ENCODE assay signal across 9 mouse cellular contexts in genomic region chr13:73765393-73765792, GRCm38 (mm10). TPM values are rescaled to one million over a fixed set of nuclear protein-coding genes. Genes with fewer than 3 reads are reported as not detected.
DNase-seq lines count a peak whose midpoint lies in the region; ATAC-seq and TF ChIP-seq lines count a peak whose summit lies in the region.
"Had no signal": no experiment of that assay in that cellular context is flagged by ENCODE, and none has a peak within 500 bp of the region (broad histone marks: within the 10 kb centered on the region; RNA-seq: fewer than 3 reads in every experiment).

No protein-coding gene starts in this region.

- peak overlapping the region; percentile 96 for H3K9ac ChIP-seq in heart, embryonic 13.5 days
- H3K9ac ChIP-seq in ES-Bruce4 (ENCODE audit: low read depth, poor library complexity, severe bottlenecking) = 0 out of 2 replicates have a peak overlapping the region, but pooled peaks have one; percentile 78
- H3K9ac ChIP-seq in forebrain, embryonic 13.5 days = peak overlapping the region; percentile 87
- H3K9ac ChIP-seq in liver, embryonic 13.5 days = peak overlapping the region; percentile 81; the same call in 1 of the 2 replicates

- H3K4me2 ChIP-seq in heart, embryonic 13.5 days = peak overlapping the region; percentile 97
- peak overlapping the region; percentile 88 for H3K4me2 ChIP-seq in forebrain, embryonic 13.5 days
- peak overlapping the region; percentile 94 for H3K4me2 ChIP-seq in liver, embryonic 13.5 days

- no peak for TF ChIP-seq CTCF in ES-Bruce4 (IDR thresholded peaks at IDR 0.05; ENCODE audit: low read depth, low read length)

- H3K27ac ChIP-seq in heart, embryonic 13.5 days (replicated peaks) = peak overlapping the region; percentile 89
- peak overlapping the region; percentile 51 for H3K27ac ChIP-seq in ES-Bruce4 (ENCODE audit: insufficient read depth, low read length)
- H3K27ac ChIP-seq in forebrain, embryonic 13.5 days = no peak overlapping the region
- H3K27ac ChIP-seq in liver, embryonic 13.5 days = no peak overlapping the region
- H3K27ac ChIP-seq: layer of hippocampus, adult 2 months had no signal

- peak overlapping the region; percentile 88 for H3K4me3 ChIP-seq in heart, embryonic 13.5 days
- peak overlapping the region; percentile 78 for H3K4me3 ChIP-seq in ES-Bruce4 (ENCODE audit: low read depth, low read length)
- H3K4me3 ChIP-seq in forebrain, embryonic 13.5 days = peak overlapping the region; percentile 72
- H3K4me3 ChIP-seq in liver, embryonic 13.5 days (replicated peaks) = peak overlapping the region; percentile 68; the same call in 1 of the 2 replicates
- H3K4me3 ChIP-seq: layer of hippocampus, adult 2 months had no signal

- WGBS in heart, embryonic 13.5 days = 45% methylated on average over 4 of the region's 4 CpGs
- 72% methylated on average over 4 of the region's 4 CpGs for WGBS in forebrain, embryonic 13.5 days
- WGBS in liver, embryonic 13.5 days (ENCODE audit: insufficient replicate concordance) = 55% methylated on average over 4 of the region's 4 CpGs

- no peak for TF ChIP-seq POLR2A in ES-Bruce4 (IDR thresholded peaks at IDR 0.05; ENCODE audit: insufficient read depth, low read length)

- peaks cover 66% of the 10 kb centered on the region for H3K4me1 ChIP-seq in heart, embryonic 13.5 days
- peaks cover 6% of the 10 kb centered on the region for H3K4me1 ChIP-seq in ES-Bruce4 (ENCODE audit: control insufficient read depth, insufficient read depth, low read length)
- peaks cover 48% of the 10 kb centered on the region for H3K4me1 ChIP-seq in forebrain, embryonic 13.5 days
- peaks cover 67% of the 10 kb centered on the region for H3K4me1 ChIP-seq in liver, embryonic 13.5 days (replicated peaks)

- TF ChIP-seq EP300 in ES-Bruce4 (IDR thresholded peaks at IDR 0.05; ENCODE audit: insufficient read depth, low read depth, low read length) = no peak

- H3K27me3 ChIP-seq in heart, embryonic 13.5 days (replicated peaks) = no peaks in the 10 kb centered on the region
- H3K27me3 ChIP-seq in ES-Bruce4 (ENCODE audit: control insufficient read depth, insufficient read depth, low read length, poor library complexity, severe bottlenecking) = no peaks in the 10 kb centered on the region
- H3K27me3 ChIP-seq in forebrain, embryonic 13.5 days = no peaks in the 10 kb centered on the region
- no peaks in the 10 kb centered on the region for H3K27me3 ChIP-seq in liver, embryonic 13.5 days

- no peak for ATAC-seq in heart, embryonic 13.5 days (ENCODE audit: extremely low read depth, insufficient number of reproducible peaks, low FRiP score, low TSS enrichment)
- no peak for ATAC-seq in forebrain, embryonic 13.5 days
- ATAC-seq in liver, embryonic 13.5 days (ENCODE audit: low read depth) = no peak

- H3K9me3 ChIP-seq in heart, embryonic 13.5 days = no peaks in the 10 kb centered on the region
- H3K9me3 ChIP-seq in ES-Bruce4 (replicated peaks; ENCODE audit: control insufficient read depth, insufficient read depth, low read length, poor library complexity, severe bottlenecking) = no peaks in the 10 kb centered on the region
- H3K9me3 ChIP-seq in forebrain, embryonic 13.5 days (replicated peaks) = no peaks in the 10 kb centered on the region
- no peaks in the 10 kb centered on the region for H3K9me3 ChIP-seq in liver, embryonic 13.5 days (replicated peaks)

- intact Hi-C loops in left cerebral cortex, postnatal 36 days (cut with DNase I) = no loop called here

- peaks cover 9% of the 10 kb centered on the region for H3K36me3 ChIP-seq in heart, embryonic 13.5 days
- peaks cover 4% of the 10 kb centered on the region; the same call in 1 of the 2 replicates for H3K36me3 ChIP-seq in ES-Bruce4 (ENCODE audit: control insufficient read depth, insufficient read depth, low read length, poor library complexity, severe bottlenecking)
- H3K36me3 ChIP-seq in forebrain, embryonic 13.5 days (ENCODE audit: poor library complexity, severe bottlenecking) = peaks cover 8% of the 10 kb centered on the region
- H3K36me3 ChIP-seq in liver, embryonic 13.5 days = no peaks in the 10 kb centered on the region

- no peak for DNase-seq in heart, adult 9 months (ENCODE audit: low spot score in 2 of 2)
- DNase-seq in liver, embryonic 13.5 days = no peak
- no peak for DNase-seq in left cerebral cortex, postnatal 36 days (ENCODE audit: low spot score in 2 of 2)
- no peak for DNase-seq in layer of hippocampus, postnatal 10 days (ENCODE audit: low spot score in 2 of 2)
- no peak for DNase-seq in right cerebral cortex, adult 2 months (ENCODE audit: low spot score in 2 of 2)

RNA-seq across cellular contexts. Expression of gene Slc12a7, which starts 32.5 kb away (rescaled TPM):
- polyA plus RNA-seq in heart, embryonic 13.5 days (2015; fragmentation: Nextera tagmentation; extraction: Ambion mirVana) = 31.6 and 32.1 TPM in 2 replicates
- 86.4 and 94.5 TPM in 2 replicates for polyA plus RNA-seq in ES-Bruce4 (2011; ENCODE audit: insufficient read depth, insufficient read length, low read depth, missing spikeins)
- polyA plus RNA-seq in forebrain, embryonic 13.5 days (2015; fragmentation: Nextera tagmentation; extraction: Ambion mirVana) = 20.1 and 26.4 TPM in 2 replicates
- polyA plus RNA-seq in liver, embryonic 13.5 days (2015; fragmentation: Nextera tagmentation; extraction: Ambion mirVana) = 6.9 and 9.2 TPM in 2 replicates
- 1 to 10 TPM; 3.6 to 3.8 TPM for total RNA-seq in left cerebral cortex, postnatal 36 days (2021)
- 10 to 100 TPM in 1 of 2 experiments, 1 to 10 TPM in 1; 9.0 to 10.4 TPM for total RNA-seq in layer of hippocampus, postnatal 10 days (2021)

Comparison
In these comparisons a context has a peak if more than half of its experiments do, and no peak if none do; other contexts are left out.
1. H3K27ac ChIP-seq: peak in heart, embryonic 13.5 days (single experiment) and ES-Bruce4 (single experiment); none in forebrain, embryonic 13.5 days (single experiment) and liver, embryonic 13.5 days (single experiment).
2. Peak in every context shown above with its lines, with median percentiles within 50 percentile points of each other: H3K4me2 ChIP-seq, H3K4me3 ChIP-seq and H3K9ac ChIP-seq.